Mouse (Mus musculus) c-Kit-positive CD71-positive TER-119-positive erythroid progenitor cells, embryonic 14.5 days (primary cell): ENCODE measurements around the gene Lrrc45.

Experiments
- DNase-seq: peaks from one replicate; pipeline ENCODE4 v3.0.0-alpha.2; 2013; ENCODE audit warnings: low spot score

Lrrc45 gene

DNA sequence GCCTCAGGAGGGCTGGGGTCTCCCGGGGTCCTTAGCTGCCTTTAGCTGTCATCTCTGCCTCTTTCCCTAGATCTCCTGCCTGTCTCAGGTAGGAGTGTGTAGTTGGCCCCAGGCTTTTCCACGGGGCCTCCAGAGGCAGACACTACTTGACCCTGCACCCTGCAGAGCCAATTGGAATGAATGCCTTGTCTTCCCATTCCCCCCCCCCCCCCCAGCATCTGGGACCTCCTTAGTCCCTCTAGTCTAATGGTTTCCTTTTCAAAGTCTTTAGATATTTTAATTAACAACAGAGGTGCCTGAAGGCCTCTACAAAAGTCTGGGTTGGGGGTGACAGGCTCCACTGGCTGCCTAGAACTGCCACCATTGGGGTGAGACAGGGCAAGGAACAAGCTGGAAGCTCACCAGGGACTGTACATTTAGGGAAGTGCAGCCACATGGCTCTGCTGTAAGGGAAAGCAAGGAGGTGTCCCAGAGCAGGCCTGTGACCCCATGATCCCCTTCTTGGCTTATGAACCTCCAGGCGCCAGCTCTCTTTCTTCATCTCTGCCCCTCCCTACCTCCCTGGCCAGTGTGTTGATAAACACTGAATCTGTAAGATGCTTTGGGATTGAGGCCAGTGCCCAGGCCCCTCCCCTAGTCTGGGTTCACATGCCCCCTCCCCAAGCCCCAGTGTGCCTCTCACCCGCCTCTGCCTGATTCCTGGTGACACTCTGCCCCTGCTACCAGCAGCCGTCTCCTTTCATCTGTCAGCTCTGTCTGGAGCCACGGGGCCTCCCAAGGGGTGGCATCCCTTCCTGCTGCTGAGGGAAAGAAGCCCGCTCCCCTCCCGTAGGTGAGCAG lies 9.0 kb upstream of the Lrrc45 start:
- DNase-seq = no peak

DNA sequence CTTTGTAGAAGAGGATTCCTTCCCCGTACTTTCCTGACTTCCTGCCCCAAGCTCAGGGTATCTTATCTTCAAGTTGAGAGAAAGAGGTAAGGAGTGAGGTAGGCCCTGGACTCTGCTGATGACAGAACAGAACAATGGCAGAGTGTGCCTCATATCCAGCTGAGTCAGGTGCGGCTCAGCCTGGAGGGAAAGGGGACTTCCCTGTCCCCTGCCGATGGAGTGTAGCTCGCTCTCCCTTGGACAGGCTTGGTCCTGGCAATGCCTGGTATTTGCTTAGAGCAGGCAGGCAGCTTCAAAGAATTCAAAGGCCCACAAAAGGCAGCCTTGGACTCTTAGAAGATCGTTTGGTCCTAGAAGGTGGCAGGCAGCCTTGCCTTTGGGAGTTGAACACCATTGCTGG lies 7.6 kb upstream of the Lrrc45 start:
- DNase-seq = no peak

DNA sequence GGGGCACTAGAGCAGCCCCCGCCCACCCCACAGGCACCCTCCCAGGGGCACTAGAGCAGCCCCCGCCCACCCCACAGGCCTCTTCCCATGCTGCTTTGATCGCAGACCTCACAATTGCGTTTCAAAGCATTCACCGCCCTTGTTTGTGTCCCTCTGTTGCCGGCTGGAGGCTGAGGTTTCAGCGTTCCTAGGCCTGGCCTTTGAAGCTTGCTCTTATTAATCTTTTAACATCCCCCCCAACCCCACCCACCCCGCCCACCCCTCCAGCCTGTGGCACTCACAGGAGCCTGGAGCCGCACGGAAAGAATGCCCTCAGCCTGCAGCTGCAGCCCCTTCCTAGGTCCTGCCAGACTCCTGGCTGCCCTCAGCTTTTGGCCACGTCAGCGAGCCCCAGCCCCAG lies 6.5 kb upstream of the Lrrc45 start:
- no peak for DNase-seq

DNA sequence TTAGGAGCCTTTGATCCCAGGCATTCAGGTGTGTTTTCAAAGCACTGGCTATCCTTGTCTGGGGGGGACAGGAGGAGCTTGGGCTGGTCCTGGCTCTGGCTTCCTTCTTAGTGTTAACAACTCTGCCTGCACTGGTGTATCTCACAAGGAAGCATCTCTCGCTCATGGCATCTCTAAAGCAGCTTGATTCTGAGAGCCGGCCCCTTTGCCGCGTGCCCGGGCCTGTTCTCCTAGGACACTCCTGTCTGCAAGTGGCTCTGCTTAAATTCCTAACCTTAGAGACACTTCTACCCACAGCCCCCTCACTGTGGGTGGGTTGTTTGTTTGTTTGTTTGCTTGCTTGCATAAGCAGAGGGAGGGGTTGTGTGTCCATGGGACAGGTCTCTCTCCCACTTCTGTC lies 5.8 kb upstream of the Lrrc45 start:
- DNase-seq = no peak

DNA sequence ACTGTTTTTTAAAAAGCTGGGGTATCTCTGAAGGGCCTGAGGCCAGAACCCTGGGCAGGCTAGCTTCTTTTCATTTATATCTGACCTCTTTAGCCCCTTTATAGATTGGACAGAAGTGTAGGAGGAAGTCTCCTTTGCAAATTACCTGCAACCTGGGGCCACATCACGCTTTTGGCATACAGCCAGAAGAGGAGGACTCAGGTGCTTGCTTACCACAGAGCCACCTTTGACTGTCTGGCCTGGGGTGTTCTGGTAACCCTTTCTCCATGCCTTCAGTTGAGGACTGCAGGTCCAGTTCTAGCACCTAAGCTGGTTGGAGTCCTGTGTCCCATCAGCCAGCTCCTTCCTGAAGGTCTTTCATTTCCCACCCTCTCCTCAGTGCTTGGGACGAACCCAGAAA lies 4.2 kb upstream of the Lrrc45 start:
- DNase-seq = no peak

DNA sequence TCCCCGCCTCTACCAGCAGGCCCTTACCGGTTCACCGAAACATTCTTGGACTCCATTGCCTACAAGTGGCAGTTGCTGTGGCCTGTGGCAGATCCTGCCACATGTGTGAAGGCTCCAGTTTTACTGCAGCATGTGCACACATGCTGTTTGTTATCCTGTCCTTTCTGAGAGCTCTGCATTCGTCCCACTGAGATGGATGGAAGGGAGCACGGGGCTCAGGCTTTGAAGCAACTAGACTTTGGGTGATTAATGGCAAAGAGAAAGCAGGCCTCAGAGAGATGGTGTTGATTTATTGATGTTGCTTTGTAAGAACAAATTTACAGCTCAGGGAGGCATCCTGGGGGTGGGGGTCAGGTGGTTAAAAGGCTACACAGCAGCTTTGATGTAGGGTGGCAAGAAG lies 3.1 kb upstream of the Lrrc45 start:
- DNase-seq = no peak

DNA sequence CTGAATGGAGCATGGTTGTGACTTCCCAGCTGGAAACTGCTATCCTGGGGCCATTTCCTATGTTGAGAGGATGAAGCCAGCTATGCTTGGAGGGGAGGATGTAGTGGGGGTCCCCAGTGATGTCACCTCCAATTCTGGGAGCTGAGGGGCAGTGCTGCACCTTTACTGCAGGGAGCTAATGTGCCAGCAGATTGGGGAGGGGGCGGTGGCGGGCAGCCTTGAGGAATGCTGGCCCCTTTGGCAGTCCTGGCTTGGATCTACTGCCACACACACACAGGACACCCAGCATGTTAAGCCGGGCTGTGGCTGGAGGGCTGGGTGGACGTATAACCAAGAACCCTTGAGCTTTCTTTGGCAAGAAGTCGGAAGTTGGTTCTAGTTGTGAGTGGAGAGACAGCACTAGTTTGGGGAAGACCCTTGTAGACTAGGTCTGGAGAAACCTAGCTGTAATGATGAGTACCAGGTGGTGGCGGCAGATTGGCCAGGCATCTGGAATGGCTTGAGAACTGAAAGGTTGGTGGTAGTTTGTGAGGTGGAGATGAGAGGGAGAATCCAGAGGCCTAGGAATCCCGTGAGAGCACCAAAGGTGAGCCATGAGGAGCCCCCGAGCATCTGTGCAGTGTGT lies 1.6 kb upstream of the Lrrc45 start:
- DNase-seq = no peak

DNA sequence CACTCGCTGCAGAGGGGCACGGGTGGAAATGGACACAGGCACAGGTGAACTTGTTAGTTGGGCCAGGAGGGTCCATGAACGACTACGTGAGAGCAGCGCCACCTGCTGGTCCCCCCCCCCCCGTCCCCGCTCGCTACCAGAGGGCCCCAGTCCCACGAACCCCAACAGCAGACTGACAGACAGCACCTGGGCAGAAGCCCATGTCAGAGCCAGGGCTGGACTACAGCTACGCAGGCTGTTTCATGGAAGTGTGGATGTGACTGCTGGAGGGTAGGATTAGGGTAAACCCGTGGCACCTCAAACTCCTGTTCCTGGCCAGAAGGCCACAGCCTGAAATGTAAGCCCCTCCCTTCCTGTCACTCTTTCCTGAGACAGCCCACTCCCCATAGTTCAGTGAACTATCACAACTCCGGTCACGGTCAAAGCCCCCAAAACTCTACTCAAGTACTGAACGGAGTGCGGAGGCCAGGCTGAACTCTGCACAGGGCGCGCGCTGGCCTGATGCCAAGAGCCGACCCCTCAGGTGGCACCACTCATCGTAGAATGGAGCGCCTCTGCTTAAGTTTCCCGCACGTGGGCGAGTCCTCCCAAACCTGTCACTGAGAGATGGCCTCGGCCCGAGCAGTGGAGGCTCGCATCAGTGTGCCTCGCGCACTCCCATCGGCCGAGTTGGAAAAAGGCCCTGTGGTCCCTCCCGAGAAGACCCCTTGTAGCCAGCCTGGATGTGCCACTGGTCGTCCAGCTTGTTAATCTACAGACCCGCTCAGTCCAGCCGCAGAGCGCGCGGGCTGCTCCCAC lies 755 bp upstream of the Lrrc45 start:
- peak; percentile 65 for DNase-seq

DNA sequence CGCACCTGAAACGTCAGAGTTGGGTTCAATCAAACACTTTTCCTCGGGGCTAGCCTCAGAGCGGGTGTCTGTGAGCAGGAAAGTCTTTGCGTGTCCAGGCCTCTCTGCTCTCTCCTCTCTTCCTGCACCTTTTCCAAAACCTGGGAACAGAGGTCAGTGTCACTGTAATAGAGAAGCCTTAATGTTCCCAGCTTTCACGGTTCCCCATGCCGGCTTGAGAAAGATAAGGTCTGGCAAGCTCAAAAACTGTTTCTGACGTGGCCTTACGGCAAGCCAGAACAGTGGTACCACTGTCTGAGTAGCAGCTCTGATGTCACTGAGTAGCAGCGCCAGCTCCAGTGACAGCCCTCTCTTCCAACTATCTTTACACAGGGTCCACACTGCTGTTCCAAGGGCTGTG lies 821 bp downstream of the Lrrc45 start:
- DNase-seq = no peak

DNA sequence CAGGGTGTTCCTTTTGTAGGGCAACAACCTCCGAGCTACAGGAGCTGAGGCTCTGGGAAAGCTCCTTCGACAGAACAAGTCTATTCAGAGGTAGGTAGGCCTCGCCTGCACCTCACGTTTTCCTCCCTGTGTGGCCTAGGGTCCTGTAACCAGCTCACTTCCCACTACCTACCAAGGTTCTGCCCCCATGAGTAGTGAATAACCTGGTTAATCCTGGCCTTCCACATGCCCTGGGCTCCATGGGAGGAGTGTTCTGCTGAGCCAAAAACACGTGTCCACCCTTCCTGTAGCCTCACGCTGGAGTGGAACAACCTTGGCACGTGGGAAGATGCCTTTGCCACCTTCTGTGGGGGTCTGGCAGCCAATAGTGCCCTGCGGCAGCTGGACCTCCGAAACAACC lies 1.4 kb downstream of the Lrrc45 start:
- DNase-seq = no peak

DNA sequence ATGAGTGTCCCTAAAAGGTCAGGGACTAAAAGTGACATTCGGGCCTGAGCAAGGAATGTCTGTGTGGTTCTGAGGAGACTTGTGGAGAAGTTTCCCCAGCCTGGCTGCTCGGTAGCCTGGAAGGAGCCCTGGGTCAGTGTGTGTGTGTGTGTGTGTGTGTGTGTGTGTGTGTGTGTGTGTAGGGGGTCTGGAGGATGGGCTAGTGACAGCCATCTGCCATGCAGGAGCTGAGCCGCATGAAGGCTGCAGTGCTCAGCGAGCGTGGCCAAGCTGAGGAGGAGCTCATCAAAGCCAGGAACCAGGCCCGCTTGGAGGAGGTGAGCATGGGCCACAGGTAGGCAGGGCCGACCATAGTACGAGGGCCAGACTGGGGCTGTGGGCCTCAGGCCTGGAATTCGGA lies 5.5 kb downstream of the Lrrc45 start:
- DNase-seq = no peak

DNA sequence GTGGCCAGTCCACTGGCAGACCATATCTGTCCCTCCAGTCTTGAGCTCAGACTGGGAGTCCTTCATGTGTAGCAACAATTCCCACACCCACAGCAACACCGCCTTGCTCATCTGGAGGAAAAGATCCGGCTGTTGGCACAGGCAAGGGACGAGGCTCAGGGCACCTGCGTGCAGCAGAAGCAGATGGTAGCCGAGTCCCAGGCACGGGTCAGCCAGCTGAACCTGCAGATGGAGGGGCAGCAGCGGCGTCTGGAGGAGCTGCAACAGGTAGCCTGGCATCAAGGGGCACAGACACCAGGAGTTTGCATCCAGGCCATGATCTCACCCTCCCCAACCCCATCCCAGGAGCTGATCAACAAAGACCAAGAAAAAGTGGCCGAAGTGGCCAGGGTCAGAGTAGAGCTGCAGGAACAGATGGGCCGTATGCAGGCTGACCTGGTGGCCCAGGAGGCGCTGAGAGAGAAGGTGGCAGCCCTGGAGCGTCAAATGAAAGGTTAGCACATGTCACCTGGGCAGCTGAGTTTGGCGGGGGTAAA lies 6.2 kb downstream of the Lrrc45 start:
- DNase-seq = no peak

DNA sequence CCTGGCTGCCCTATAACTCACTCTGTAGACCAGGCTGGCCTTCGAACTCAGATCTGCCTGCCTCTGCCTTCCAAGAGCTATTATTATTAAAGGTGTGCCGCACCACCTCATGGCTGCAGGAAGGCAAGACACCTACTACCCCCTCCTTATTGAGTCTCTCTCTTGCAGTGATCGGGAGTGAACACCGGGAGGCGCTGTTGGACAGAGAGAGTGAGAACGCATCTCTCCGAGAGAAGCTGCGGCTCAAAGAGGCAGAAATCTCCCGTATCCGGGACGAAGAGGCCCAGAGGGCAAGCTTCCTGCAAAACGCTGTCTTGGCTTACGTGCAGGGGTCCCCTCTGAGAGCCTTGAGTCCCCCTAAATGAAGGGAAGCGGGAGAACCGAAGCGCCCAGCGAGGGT lies 6.7 kb downstream of the Lrrc45 start:
- DNase-seq = peak; percentile 88

DNA sequence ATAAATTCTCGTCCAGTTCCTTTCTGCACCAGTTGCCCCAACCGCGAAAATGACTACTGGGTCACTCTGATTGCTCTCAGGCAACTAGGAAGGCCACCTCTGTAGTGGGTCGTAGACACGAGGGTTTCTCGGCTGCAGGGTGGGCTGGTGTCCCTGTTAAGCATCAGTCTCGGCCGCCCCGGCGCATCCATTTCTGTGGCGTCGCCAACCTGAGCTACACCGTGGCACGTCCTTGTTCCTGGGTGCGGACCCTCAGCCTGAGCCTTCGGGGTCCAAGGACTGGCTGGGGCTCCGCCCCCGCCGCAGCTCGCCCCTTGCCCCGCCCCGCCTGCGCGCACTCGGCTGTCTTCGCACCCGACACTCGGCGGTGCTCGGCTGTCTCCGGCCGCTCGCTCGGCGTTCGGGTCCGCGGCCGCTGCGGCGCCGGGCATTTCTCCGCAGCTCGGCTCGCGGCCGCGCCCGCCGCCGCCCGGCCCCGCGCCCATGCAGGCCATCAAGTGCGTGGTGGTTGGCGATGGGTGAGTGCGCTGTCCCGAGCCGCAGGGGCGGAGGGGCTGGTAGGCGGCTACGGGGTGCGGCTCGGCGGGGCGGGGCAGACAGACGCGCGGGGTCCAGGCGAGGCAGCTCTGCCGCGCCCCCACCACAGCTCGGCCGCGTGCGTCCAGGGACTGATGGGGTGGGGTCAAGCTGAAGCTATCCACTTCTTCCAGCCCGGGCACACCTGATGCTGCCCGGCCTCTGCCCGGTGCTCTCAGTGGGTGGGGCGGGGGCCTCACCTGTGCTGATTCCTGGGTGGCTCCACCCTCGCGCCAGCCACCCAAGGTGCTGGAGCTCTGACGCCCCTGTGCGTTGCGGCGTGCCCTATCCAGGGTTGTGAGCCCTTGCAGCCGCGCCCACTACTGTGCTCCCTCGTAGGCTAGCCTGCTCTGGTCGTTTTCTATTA lies 7.7 kb downstream of the Lrrc45 start, which contains the start of gene Rac3:
Gene Rac3 (plus strand): TSS at position 347 of the 943 bp plus-strand sequence.
- DNase-seq = no peak

DNA sequence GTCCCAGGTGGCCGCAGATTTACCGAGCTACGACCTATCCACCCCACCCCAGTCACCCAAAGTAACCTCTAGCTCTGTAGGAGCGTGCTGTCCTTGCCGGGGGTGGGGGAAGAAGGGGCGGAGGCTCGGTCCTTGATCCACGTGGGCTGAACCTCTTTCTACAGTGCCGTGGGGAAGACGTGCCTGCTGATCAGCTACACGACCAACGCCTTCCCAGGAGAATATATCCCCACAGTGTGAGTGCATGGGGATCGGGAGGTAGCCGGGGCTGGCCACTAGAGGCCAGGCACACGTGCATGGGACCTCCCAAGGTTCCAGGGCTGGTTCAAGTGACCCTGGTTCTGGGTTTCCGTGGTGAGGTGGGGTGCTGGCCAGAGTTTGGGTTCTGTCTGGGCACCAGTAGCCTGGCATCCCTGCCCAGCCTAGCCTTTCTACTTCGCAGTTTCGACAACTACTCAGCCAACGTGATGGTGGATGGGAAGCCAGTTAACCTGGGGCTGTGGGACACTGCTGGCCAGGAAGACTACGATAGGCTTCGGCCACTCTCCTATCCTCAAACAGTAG lies 8.4 kb downstream of the Lrrc45 start:
- no peak for DNase-seq

DNA sequence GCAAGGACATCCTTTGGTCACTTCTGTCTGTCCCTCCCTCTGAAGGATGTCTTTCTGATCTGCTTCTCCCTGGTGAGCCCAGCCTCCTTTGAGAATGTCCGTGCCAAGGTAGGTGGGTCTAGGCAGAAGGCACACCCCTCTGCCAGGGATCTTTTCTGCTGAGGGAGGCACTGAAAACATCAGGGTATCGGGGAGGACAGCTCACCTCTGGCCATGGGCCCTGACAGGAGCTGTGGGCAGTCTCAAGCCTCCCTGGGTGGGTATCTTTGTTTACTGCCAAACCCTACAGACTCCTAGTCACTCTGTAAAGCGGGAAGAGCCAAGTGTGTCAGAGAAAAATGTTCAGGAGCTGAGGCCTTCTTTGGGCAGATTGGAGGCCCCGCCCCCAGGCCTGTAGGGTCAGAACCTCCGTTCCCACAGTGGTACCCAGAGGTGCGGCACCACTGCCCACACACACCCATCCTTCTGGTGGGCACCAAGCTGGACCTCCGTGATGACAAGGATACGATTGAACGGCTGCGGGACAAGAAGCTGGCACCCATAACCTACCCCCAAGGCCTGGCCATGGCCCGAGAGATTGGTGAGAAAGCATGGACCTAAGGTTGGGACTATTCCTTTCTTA lies 9.1 kb downstream of the Lrrc45 start:
- no peak for DNase-seq

DNA sequence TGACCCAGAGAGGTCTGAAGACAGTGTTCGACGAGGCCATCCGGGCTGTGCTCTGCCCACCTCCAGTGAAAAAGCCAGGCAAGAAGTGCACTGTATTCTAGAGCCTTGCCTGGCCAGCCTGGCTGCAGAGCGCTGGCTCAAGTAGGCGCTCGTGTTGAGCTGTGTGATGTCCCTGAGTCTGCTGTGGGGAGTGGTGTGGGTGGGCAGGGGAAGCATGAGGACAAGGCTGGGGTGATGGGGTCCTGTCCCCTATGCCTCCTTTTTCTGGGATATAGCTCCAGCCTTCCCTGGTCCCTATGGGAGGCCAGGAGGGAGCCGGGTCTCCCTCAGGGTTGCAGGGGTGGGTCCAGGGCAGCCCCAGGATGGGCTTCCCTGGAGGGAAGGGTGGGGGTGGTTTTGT lies 9.8 kb downstream of the Lrrc45 start:
- DNase-seq = no peak

DNA sequence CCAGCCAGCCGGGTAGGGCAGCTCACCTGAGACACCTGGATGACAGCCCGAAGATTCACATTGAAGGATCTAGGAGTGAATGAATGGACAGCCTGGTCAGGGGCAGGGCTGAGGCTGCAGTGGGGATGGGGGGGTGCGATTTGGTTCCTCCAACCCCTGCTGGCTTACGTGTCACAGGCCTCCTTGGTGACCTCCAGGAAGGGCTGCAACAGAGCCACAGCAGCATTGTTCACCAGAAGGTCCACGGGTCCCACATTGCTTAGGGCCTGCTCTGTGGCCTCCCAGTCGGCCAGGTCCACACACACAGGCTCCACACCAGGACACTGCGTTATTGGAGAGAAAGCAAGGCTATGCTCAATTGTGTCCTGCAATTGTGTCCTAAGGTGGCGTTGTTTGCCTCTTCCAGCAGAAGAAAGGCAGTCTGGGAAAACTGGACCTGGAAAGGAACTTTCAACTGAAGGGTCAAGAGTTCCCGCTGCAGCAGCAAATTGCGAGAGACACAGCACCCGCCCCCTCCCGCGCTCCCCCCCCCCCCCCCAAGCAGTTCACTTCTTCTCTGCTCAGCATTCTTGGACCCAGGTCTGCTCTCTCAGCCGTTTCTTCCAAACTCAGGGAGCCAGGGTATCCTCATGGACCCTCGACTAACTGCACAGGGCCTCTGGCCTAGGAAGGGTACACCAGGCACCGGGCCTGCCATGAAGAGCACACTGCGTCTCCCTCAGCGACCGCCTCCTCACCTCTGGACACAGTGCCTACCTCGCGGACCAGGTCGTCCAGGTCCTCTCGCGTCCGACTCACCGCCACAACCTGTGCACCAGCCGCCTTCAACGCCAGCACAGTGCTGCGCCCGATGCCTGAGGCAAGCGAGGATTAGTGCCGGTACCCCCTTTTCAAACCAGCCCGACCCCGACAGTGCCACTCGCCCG lies 12.8 kb downstream of the Lrrc45 start:
- DNase-seq = no peak

DNA sequence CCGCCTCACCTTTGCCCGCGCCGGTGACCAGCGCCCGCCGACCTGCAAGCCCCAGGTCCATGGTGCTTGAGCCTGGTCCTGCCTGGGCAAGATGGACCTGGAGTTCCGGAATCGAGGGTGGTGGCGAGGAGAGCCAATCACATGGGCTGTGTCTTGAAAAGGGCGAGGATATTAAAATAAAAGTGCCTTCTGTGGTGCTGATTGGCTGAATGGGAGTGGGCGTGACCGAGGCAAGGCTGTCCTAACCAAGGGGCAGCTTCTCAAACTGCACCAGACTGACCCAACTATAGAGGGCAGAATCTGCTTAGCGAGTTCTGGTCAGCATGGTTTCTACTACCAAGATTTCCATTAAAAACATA lies 13.4 kb downstream of the Lrrc45 start, which contains the start of gene Dcxr:
Gene Dcxr (minus strand): TSS at position 113 of the 359 bp plus-strand sequence.
- peak; percentile 83 for DNase-seq

DNA sequence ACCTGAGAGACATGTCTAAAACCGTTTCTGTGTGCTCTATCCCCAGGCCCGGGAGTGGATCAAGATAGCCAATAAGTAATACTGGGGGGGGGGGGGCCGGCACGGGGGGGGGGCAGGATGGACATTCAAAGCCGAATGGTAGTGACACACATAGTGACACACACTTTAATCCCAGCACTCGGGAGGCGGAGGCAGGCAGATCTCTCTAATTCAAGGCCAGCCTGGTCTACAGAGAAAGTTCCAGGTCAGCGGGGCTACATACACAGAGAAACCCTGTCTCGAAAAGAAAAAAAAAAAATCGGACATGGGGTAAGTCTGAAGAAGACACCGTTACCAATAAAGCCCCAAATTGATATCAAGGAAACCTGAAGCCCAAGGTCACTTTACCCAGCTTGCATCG lies 13.8 kb downstream of the Lrrc45 start:
- DNase-seq = no peak
